Mouse (Mus musculus) lung, postnatal 0 days (tissue): Measurements from ENCODE around the gene Il20rb.

ENCODE experiments used
- CTCF ChIP-seq: IDR thresholded peaks from 2 replicates; pipeline ENCODE4 v1.5.1; 2016; ENCODE audit warnings: antibody characterized with exemption, mild to moderate bottlenecking
- EP300 ChIP-seq: IDR thresholded peaks from 2 replicates; pipeline ENCODE4 v1.6.1; 2016; ENCODE audit warnings: antibody characterized with exemption, mild to moderate bottlenecking, control low read depth

- TF ChIP-seq CTCF, result no peak
- no peak for TF ChIP-seq EP300
These were observed 13.2 kb downstream of the Il20rb start for GRCm38 (mm10) chr9:100473361-100473760.
